Mouse (Mus musculus) myocyte (in vitro differentiated cells): ENCODE results near the gene Unc79. TPM values are rescaled to one million over a fixed set of nuclear protein-coding genes. Genes with fewer than 3 reads are reported as not detected.

Experiments used
- H3K27me3 ChIP-seq: one replicate; pipeline ENCODE4 v1.6.1; 2011; ENCODE audit not compliant: control insufficient read depth, insufficient read depth, insufficient read length
- H3K36me3 ChIP-seq: one replicate; pipeline ENCODE4 v1.6.1; 2011; ENCODE audit not compliant: control insufficient read depth, insufficient read depth
- H3K4me2 ChIP-seq: one replicate; pipeline ENCODE4 v1.6.1; 2011; ENCODE audit warnings: low read depth, control low read depth
- H3K4me3 ChIP-seq: one replicate; pipeline ENCODE4 v1.5.1; 2011; ENCODE audit warnings: mild to moderate bottlenecking, control low read depth, moderate library complexity
- H3K79me2 ChIP-seq: one replicate; pipeline ENCODE4 v1.6.1; 2011; ENCODE audit not compliant: control insufficient read depth, insufficient read depth
- H3ac ChIP-seq: one replicate; pipeline ENCODE4 v1.6.1; 2011; ENCODE audit not compliant: control insufficient read depth, insufficient read length
- CEBPB ChIP-seq: IDR thresholded peaks from 2 replicates; pipeline ENCODE4 v1.6.1; 2011; ENCODE audit warnings: mild to moderate bottlenecking, moderate library complexity; ENCODE audit not compliant: poor library complexity, insufficient read depth, severe bottlenecking
- MAX ChIP-seq: IDR thresholded peaks from one replicate; pipeline ENCODE4 v1.6.1; 2011; ENCODE audit warnings: low read depth, mild to moderate bottlenecking, control low read depth
- MYOD1 ChIP-seq, 3 experiments: IDR thresholded peaks; one replicate each; pipeline ENCODE4 v1.6.1; 2011; ENCODE audit warnings: control low read depth in 2 of 3, low read depth in 2 of 3, mild to moderate bottlenecking in 2 of 3, moderate library complexity in 1 of 3; ENCODE audit not compliant: insufficient read length in 2 of 3, control insufficient read depth in 1 of 3
- MYOG ChIP-seq, 3 experiments: IDR thresholded peaks; one replicate each; pipeline ENCODE4 v1.6.1; 2011; ENCODE audit warnings: control low read depth in 2 of 3, low read depth in 2 of 3, mild to moderate bottlenecking in 2 of 3; ENCODE audit not compliant: insufficient read length in 2 of 3, control insufficient read depth in 1 of 3, insufficient read depth in 1 of 3
- POLR2A ChIP-seq: IDR thresholded peaks from one replicate; pipeline ENCODE4 v1.6.1; 2011; ENCODE audit warnings: low read depth, mild to moderate bottlenecking, control low read depth, moderate library complexity; ENCODE audit not compliant: insufficient read length
- POLR2AphosphoS2 ChIP-seq: IDR thresholded peaks from one replicate; pipeline ENCODE4 v1.6.1; 2011; ENCODE audit warnings: low read depth, control low read depth; ENCODE audit not compliant: insufficient read length
- REST ChIP-seq: IDR thresholded peaks from one replicate; pipeline ENCODE4 v1.6.1; 2011; ENCODE audit warnings: mild to moderate bottlenecking, control low read depth, moderate library complexity; ENCODE audit not compliant: insufficient read depth, insufficient read length
- SRF ChIP-seq: IDR thresholded peaks from one replicate; pipeline ENCODE4 v1.6.1; 2011; ENCODE audit warnings: low read depth; ENCODE audit not compliant: control insufficient read depth, insufficient read length
- TCF12 ChIP-seq: IDR thresholded peaks from one replicate; pipeline ENCODE4 v1.6.1; 2011; ENCODE audit warnings: mild to moderate bottlenecking, control low read depth; ENCODE audit not compliant: poor library complexity, insufficient read depth, severe bottlenecking
- TCF3 ChIP-seq: IDR thresholded peaks from one replicate; pipeline ENCODE4 v1.6.1; 2011; ENCODE audit warnings: low read depth, control low read depth; ENCODE audit not compliant: insufficient read length
- USF1 ChIP-seq: IDR thresholded peaks from one replicate; pipeline ENCODE4 v1.6.1; 2011; ENCODE audit warnings: low read depth, mild to moderate bottlenecking, control low read depth, moderate library complexity
- polyA plus RNA-seq: library from polyadenylated mRNA; unstranded; fragments of >200 nt; fragmentation: generic; extraction: Trizol; gene quantifications from one replicate; pipeline ENCODE4 v1.2.1, GENCODE M21; 2012; ENCODE audit warnings: missing spikeins

Gene Unc79
- polyA plus RNA-seq, 1 experiment: not detected

DNA sequence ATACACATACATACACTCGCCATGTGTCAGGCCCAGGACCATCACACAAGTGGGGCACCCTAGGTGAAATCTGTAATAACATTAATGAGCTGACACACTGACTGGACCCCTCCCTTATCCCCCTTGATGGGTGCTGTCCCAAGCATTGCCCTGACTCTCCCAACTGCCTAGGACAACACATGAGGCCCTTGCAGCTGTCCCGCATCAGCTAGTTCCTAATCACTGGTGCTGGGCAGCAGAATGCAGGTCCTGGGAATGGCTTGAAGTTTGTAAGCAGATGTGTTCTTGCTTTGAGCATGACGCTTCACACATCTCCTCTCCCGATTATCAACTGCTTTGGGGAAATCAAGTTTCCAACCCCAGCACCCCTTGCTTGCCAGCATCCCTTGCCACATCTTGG is 277.5 kb downstream of the Unc79 start:
- TF ChIP-seq REST (no peak), SRF (no peak), CEBPB (no peak), MYOD1 (IDR thresholded peaks at IDR 0.05; ENCODE audit: control insufficient read depth in 1 of 3, insufficient read length in 2 of 3, low read depth in 2 of 3) (no peak)
- no peak overlapping the region for H3K4me2 ChIP-seq
- no peaks in the 10 kb centered on the region for H3K36me3 ChIP-seq
- no peak overlapping the region for H3ac ChIP-seq
- no peaks in the 10 kb centered on the region for H3K27me3 ChIP-seq
- no peak overlapping the region for H3K4me3 ChIP-seq
- H3K79me2 ChIP-seq: no peaks in the 10 kb centered on the region

GRCm38 (mm10) chr12:103229058-103229457 is 280.4 kb downstream of the Unc79 start:
- no peak for TF ChIP-seq USF1
- no peak for TF ChIP-seq MAX
- no peak for TF ChIP-seq POLR2A
- no peak for TF ChIP-seq MYOG (IDR thresholded peaks at IDR 0.05; ENCODE audit: control insufficient read depth in 1 of 3, insufficient read depth in 1 of 3, insufficient read length in 2 of 3, low read depth in 2 of 3)
- TF ChIP-seq MYOD1 (IDR thresholded peaks at IDR 0.05; ENCODE audit: control insufficient read depth in 1 of 3, insufficient read length in 2 of 3, low read depth in 2 of 3): no peak
- no peak for TF ChIP-seq SRF
- TF ChIP-seq TCF3: no peak
- no peak for TF ChIP-seq CEBPB
- TF ChIP-seq POLR2AphosphoS2: no peak
- no peak for TF ChIP-seq REST
- no peak for TF ChIP-seq TCF12
- H3K79me2 ChIP-seq: no peaks in the 10 kb centered on the region

More at GRCm38 (mm10) chr12:103229058-103229457, 280.4 kb downstream of the Unc79 start:
- no peak overlapping the region for H3ac ChIP-seq
- no peaks in the 10 kb centered on the region for H3K36me3 ChIP-seq
- H3K4me3 ChIP-seq: no peak overlapping the region
- H3K4me2 ChIP-seq: no peak overlapping the region
- no peaks in the 10 kb centered on the region for H3K27me3 ChIP-seq

Other genes starting within 250 kb of the Unc79 start
- 4.9 TPM for gene Itpk1, start 243.9 kb upstream of the Unc79 start, polyA plus RNA-seq
- 5.9 TPM for gene Moap1, start 205.2 kb upstream of the Unc79 start, polyA plus RNA-seq
- gene Tmem251, start 205.1 kb upstream of the Unc79 start, polyA plus RNA-seq: 2.9 TPM
- 0.26 TPM for gene Gm28051, start 191.1 kb upstream of the Unc79 start, polyA plus RNA-seq
- gene Gon7, start 191.1 kb upstream of the Unc79 start, polyA plus RNA-seq: 9.7 TPM
- gene Ubr7, start 190.9 kb upstream of the Unc79 start, polyA plus RNA-seq: 14.7 TPM
- 5.7 TPM for gene Gm20604, start 190.2 kb upstream of the Unc79 start, polyA plus RNA-seq
- 6.9 TPM for gene Btbd7, start 70.4 kb upstream of the Unc79 start, polyA plus RNA-seq
- not detected for gene Cox8c, start 49.5 kb upstream of the Unc79 start, polyA plus RNA-seq